Mouse (Mus musculus) c-Kit-positive CD71-positive TER-119-negative erythroid progenitor cells, embryonic 14.5 days (primary cell): Measurements from ENCODE around the gene Tex44.

Source experiments
- DNase-seq: peaks from one replicate; pipeline ENCODE4 v3.0.0-alpha.2; 2013; ENCODE audit warnings: low read depth

The Tex44 gene

GRCm38 (mm10) chr1:86426128-86426527, at the start of gene Tex44, which contains the start of gene Nmur1:
Gene Tex44, plus strand, starts transcription at chr1:86426329.
Gene Nmur1, minus strand, starts transcription at chr1:86426228.
- DNase-seq: no peak

GRCm38 (mm10) chr1:86376354-86376753, 49.8 kb upstream of the Tex44 start:
- no peak for DNase-seq

- no peak for DNase-seq
Observed at GRCm38 (mm10) chr1:86378662-86379061, 47.5 kb upstream of the Tex44 start.

- DNase-seq: no peak
Observed at GRCm38 (mm10) chr1:86379161-86379569, 47.0 kb upstream of the Tex44 start.

GRCm38 (mm10) chr1:86381027-86381426, 45.1 kb upstream of the Tex44 start:
- DNase-seq: peak; percentile 57

- peak; percentile 55 for DNase-seq
Observed at GRCm38 (mm10) chr1:86389230-86389629, 36.9 kb upstream of the Tex44 start.

GRCm38 (mm10) chr1:86391425-86391824, 34.7 kb upstream of the Tex44 start:
- no peak for DNase-seq

- no peak for DNase-seq
Observed at GRCm38 (mm10) chr1:86393219-86393618, 32.9 kb upstream of the Tex44 start.

GRCm38 (mm10) chr1:86394246-86394645, 31.9 kb upstream of the Tex44 start:
- DNase-seq: no peak

GRCm38 (mm10) chr1:86395897-86396296, 30.2 kb upstream of the Tex44 start:
- no peak for DNase-seq

GRCm38 (mm10) chr1:86397621-86398020, 28.5 kb upstream of the Tex44 start:
- no peak for DNase-seq

GRCm38 (mm10) chr1:86398222-86398621, 27.9 kb upstream of the Tex44 start:
- DNase-seq: no peak

- no peak for DNase-seq
Observed at GRCm38 (mm10) chr1:86399322-86399721, 26.8 kb upstream of the Tex44 start.

GRCm38 (mm10) chr1:86400096-86400754, 25.9 kb upstream of the Tex44 start:
- DNase-seq: no peak

- peak; percentile 17 for DNase-seq
Observed at GRCm38 (mm10) chr1:86404834-86405233, 21.3 kb upstream of the Tex44 start.

GRCm38 (mm10) chr1:86406313-86406712, 19.8 kb upstream of the Tex44 start:
- no peak for DNase-seq

- DNase-seq: no peak
Observed at GRCm38 (mm10) chr1:86406914-86407313, 19.2 kb upstream of the Tex44 start.

- no peak for DNase-seq
Observed at GRCm38 (mm10) chr1:86408515-86408914, 17.6 kb upstream of the Tex44 start.

GRCm38 (mm10) chr1:86409476-86409875, 16.7 kb upstream of the Tex44 start:
- no peak for DNase-seq

- DNase-seq: no peak
Observed at GRCm38 (mm10) chr1:86414715-86415114, 11.4 kb upstream of the Tex44 start.

GRCm38 (mm10) chr1:86415144-86415543, 11.0 kb upstream of the Tex44 start:
- DNase-seq: no peak

GRCm38 (mm10) chr1:86415612-86416184, 10.4 kb upstream of the Tex44 start:
- DNase-seq: no peak

- no peak for DNase-seq
Observed at GRCm38 (mm10) chr1:86416321-86416720, 9.8 kb upstream of the Tex44 start.

- no peak for DNase-seq
Observed at GRCm38 (mm10) chr1:86421007-86421406, 5.1 kb upstream of the Tex44 start.
